Comparison of ENCODE assay signal across 11 mouse cellular contexts in the genomic region with DNA sequence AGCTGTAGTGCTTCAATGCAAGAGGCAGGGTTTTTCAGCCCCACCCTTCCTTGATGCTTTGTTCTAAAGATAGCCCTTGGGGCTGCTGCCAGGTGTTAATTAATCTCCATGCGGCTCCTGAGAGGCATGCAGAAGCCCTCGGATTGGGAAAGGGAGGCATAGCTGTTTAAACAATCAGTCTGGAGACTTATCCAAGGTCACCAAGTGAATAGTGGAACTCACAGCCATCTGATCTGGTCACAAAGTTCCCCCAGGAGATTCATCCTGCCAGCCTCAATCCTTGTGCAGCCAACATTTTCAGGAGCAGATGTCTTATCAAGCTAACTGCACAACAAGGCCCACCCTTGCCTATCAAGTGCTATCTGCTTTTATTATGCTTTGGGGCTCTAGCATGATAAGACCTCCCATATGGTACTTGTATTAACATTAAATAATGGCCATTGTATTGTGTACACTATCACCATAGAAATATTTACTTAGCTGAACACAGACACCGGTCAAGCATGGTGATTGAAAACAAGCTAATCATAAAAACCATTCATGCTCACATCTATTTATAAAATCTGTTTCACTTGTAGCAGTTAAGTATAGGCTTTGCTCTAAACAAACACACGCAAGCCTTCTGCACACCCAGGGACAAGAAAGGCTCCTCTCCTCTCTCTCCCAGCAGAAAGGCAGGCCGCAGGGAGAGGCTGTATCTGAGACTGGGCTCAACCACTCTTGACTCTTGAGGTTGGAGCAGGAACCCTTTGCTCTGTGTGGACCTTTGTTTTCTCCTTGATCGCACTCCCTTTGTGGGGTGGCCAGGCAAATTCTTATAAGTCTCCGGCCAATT.
DNase-seq lines count a peak whose midpoint lies in the region; ATAC-seq and TF ChIP-seq lines count a peak whose summit lies in the region.
"Had no signal": no experiment of that assay in that cellular context is flagged by ENCODE, and none has a peak within 500 bp of the region (broad histone marks: within the 10 kb centered on the region; RNA-seq: fewer than 3 reads in every experiment).

No protein-coding gene starts in this region.

- 66% methylated on average over 7 of the region's 7 CpGs for WGBS in forebrain, postnatal 0 days
- 73% methylated on average over 7 of the region's 7 CpGs for whole genome bisulfite sequencing in forebrain, embryonic 12.5 days

- no peaks in the 10 kb centered on the region for H3K36me3 ChIP-seq in forebrain, postnatal 0 days (ENCODE audit: insufficient read depth)
- H3K36me3 ChIP-seq in forebrain, embryonic 12.5 days (replicated peaks) = no peaks in the 10 kb centered on the region
- H3K36me3 ChIP-seq: forebrain, embryonic 10.5 days; liver, embryonic 12.5 days had no signal

- no peaks in the 10 kb centered on the region for H3K4me1 ChIP-seq in forebrain, postnatal 0 days (ENCODE audit: insufficient read depth)
- no peaks in the 10 kb centered on the region; the same call in 1 of the 2 replicates for H3K4me1 ChIP-seq in forebrain, embryonic 12.5 days
- H3K4me1 ChIP-seq: liver, embryonic 12.5 days had no signal

- H3K4me2 ChIP-seq in forebrain, postnatal 0 days (ENCODE audit: low read depth) = no peak overlapping the region
- no peak overlapping the region for H3K4me2 ChIP-seq in forebrain, embryonic 12.5 days
- H3K4me2 ChIP-seq: liver, embryonic 12.5 days had no signal

- H3K9me3 ChIP-seq in forebrain, postnatal 0 days (ENCODE audit: low read length) = no peaks in the 10 kb centered on the region
- H3K9me3 ChIP-seq in forebrain, embryonic 12.5 days = no peaks in the 10 kb centered on the region
- H3K9me3 ChIP-seq: forebrain, embryonic 10.5 days; liver, embryonic 12.5 days had no signal

- ATAC-seq in forebrain, postnatal 0 days = no peak
- no peak for ATAC-seq in forebrain, embryonic 12.5 days (ENCODE audit: low FRiP score)
- ATAC-seq: liver, embryonic 12.5 days had no signal

- H3K9ac ChIP-seq in forebrain, postnatal 0 days = no peak overlapping the region
- H3K9ac ChIP-seq in forebrain, embryonic 12.5 days = no peak overlapping the region
- H3K9ac ChIP-seq: liver, embryonic 12.5 days had no signal

- no peak overlapping the region for H3K27ac ChIP-seq in forebrain, postnatal 0 days (ENCODE audit: low read depth, low read length)
- no peak overlapping the region for H3K27ac ChIP-seq in forebrain, embryonic 12.5 days
- H3K27ac ChIP-seq: forebrain, embryonic 10.5 days; liver, embryonic 12.5 days had no signal

- no peak overlapping the region for H3K4me3 ChIP-seq in forebrain, postnatal 0 days (ENCODE audit: low read depth, low read length)
- H3K4me3 ChIP-seq in forebrain, embryonic 12.5 days (replicated peaks) = no peak overlapping the region
- H3K4me3 ChIP-seq: forebrain, embryonic 10.5 days; liver, embryonic 12.5 days had no signal

- H3K27me3 ChIP-seq in forebrain, postnatal 0 days (ENCODE audit: insufficient read depth, low read length) = no peaks in the 10 kb centered on the region; the same call in 1 of the 2 replicates
- peaks cover 9% of the 10 kb centered on the region; the same call in 1 of the 2 replicates for H3K27me3 ChIP-seq in forebrain, embryonic 12.5 days
- H3K27me3 ChIP-seq: liver, embryonic 12.5 days had no signal

- no peak for TF ChIP-seq CTCF in forebrain, postnatal 0 days (IDR thresholded peaks at IDR 0.05; ENCODE audit: low read depth)

- peak; percentile 24 to 60 for DNase-seq in adrenal gland, adult (ENCODE audit: inconsistent age in 2 of 2, low spot score in 1 of 2)
- no peak for DNase-seq in adrenal gland, adult 8-10 months
- peak; percentile 45 for DNase-seq in thymus, postnatal 0 days (ENCODE audit: low spot score)
- DNase-seq in thymus, postnatal 10 days (ENCODE audit: low spot score in 2 of 2) = no peak
- DNase-seq in kidney, postnatal 25 days = peak; percentile 67 to 75
- DNase-seq in thymus, postnatal 25 days = peak; percentile 48
- no peak for DNase-seq in forebrain, postnatal 0 days
- DNase-seq: right cerebral cortex, postnatal 25 days had no signal

Comparison
In these comparisons a context has a peak if more than half of its experiments do, and no peak if none do; other contexts are left out.
1. DNase-seq: peak in adrenal gland, adult (2 of 2), thymus, postnatal 0 days (single experiment), kidney, postnatal 25 days (2 of 2) and thymus, postnatal 25 days (single experiment); none in adrenal gland, adult 8-10 months (single experiment), thymus, postnatal 10 days (0 of 2) and forebrain, postnatal 0 days (single experiment).